Mouse (Mus musculus): ENCODE data around the gene Cep295nl.

DNA sequence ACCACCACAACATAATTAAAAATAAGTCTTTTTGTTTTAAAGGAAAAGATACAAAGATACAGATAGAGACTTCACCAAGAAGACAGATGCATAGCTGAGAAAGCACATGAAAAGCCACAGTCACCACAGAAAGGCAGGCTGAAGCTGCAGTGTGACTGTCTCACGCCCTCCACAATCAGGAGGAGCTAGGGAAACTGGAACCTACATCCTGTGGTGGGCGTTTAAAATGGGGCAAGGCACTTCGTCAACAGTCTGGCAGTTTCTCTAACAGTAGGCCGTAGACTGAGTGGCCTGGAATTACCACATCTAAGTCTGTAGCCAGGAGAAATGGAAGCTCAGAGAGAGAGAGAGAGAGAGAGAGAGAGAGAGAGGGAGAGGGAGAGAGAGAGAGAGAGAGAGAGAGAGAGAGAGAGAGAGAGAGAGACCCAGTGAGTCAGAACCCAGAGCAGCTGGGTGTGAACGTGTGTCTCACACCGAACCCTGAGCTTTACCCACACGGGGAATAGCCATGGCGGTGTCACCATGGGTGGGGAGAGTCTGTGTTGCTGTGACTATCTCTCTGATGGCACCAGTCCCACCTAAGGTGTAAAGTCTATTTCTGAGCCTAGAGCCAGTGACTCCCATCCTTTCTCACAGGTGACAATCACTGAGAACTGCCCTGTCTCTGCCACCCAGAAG, 4.7 kb downstream of the Cep295nl start:
- TF ChIP-seq CTCF (IDR thresholded peaks at IDR 0.05; ENCODE audit: extremely low read depth, insufficient read depth, low read length) (no peak), POLR2A (IDR thresholded peaks at IDR 0.05; ENCODE audit: extremely low read depth, insufficient read depth, low read length) (no peak)
